Mouse (Mus musculus): Measurements from ENCODE around the gene Pdia5.

DNA sequence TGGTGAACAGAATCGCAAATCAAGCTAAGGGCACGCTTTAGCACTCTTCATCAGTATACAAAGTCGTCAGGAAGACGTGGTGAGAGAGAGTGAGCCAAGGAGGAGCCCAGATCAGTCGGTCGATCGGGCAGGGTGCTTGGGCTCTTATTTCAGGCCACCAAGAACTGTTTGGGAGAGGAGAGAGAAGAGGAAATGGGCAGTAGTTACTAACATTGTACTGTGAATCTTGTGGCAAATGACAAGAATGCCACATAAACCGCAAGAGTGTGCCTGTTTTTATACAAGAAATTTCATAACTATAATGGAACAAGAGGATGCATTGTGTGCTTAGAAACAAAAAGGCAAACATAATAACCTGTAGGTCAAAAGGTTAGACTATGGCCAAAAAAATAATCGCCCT lies 110.6 kb downstream of the Pdia5 start:
- no peak for TF ChIP-seq CTCF (IDR thresholded peaks at IDR 0.05 in 2 of 3, conservative IDR thresholded peaks at IDR 0.05 in 1 of 3; ENCODE audit: control insufficient read depth in 1 of 3, insufficient read depth in 1 of 3, low read depth in 2 of 3, low read length in 3 of 3, poor library complexity in 1 of 3, severe bottlenecking in 1 of 3)
- TF ChIP-seq NELFE (IDR thresholded peaks at IDR 0.05; ENCODE audit: low read depth, low read length), result no peak

All from MEL (cell line).